Mouse (Mus musculus) heart, postnatal 0 days (tissue): ENCODE measurements around the gene Sec16a.

Experiments used
- CTCF ChIP-seq: IDR thresholded peaks from 2 replicates; pipeline ENCODE4 v1.5.1; 2016; ENCODE audit warnings: antibody characterized with exemption, control low read depth, low read depth
- EP300 ChIP-seq: IDR thresholded peaks from 2 replicates; pipeline ENCODE4 v1.6.1; 2016; ENCODE audit warnings: antibody characterized with exemption, low read depth

DNA sequence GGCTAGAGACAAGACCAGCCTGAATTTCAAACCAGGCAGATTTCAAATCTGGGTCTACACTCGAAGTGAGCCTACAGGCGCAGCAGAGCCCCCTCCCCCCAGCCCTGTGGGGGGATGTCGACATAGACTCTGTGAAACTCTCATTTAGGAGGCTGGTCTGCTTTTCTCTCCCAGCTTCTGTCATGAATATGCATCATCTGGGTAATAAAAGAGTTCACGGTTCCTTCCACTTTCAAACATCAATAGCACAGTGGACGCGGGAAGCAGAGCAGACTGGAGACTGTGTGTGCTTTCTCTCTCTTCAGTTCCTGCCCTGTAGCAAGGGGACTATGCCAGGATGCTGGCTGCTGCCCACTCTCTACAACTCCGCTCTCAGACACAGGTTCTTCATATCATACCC, 40.7 kb upstream of the Sec16a start:
- TF ChIP-seq CTCF = no peak
- no peak for TF ChIP-seq EP300
